Mouse (Mus musculus) gastrocnemius, postnatal 4 days (tissue): Measurements from ENCODE around the gene Tcf7l1. TPM values are rescaled to one million over a fixed set of nuclear protein-coding genes. Genes with fewer than 3 reads are reported as not detected.
"Not testable (repeated sequence)": the region's sequence is repeated elsewhere in the genome, so short reads cannot be mapped to it uniquely, and the experiment has no call there.

Experiments used
- DNase-seq, 2 experiments: peaks; one replicate each; pipeline ENCODE4 v3.0.0; 2021 to 2022; ENCODE audit warnings: low spot score in 2 of 2, mixed read lengths in 2 of 2
- long read RNA-seq, 2 experiments: library from polyadenylated mRNA; stranded (forward); transcript quantifications; one replicate each; pipeline ENCODE4 v2.0.0; 2021
- total RNA-seq, 2 experiments: library from RNA; stranded (reverse); gene quantifications; 2 replicates each; pipeline ENCODE4 v1.2.3; 2021

Gene Tcf7l1
- 10 to 100 TPM; 32.9 to 34.8 TPM for total RNA-seq
- long read RNA-seq, experiment 1, transcript Tcf7l1-202 (13 exons, 1,888 nt): minor isoform, 6 of 28 reads
- long read RNA-seq, experiment 1, transcript Tcf7l1-201 (12 exons, 3,042 nt): major isoform, 11 of 28 reads
- long read RNA-seq, experiment 1, partial matches to known transcripts: 6 of 28 reads
- long read RNA-seq, experiment 1, other reads (novel, unspliced or antisense): 5 of 28 reads
- long read RNA-seq, experiment 2, transcript Tcf7l1-202 (13 exons, 1,888 nt): minor isoform, 10 of 31 reads
- long read RNA-seq, experiment 2, transcript Tcf7l1-201 (12 exons, 3,042 nt): major isoform, 11 of 31 reads
- long read RNA-seq, experiment 2, partial matches to known transcripts: 6 of 31 reads
- long read RNA-seq, experiment 2, other reads (novel, unspliced or antisense): 4 of 31 reads

DNA sequence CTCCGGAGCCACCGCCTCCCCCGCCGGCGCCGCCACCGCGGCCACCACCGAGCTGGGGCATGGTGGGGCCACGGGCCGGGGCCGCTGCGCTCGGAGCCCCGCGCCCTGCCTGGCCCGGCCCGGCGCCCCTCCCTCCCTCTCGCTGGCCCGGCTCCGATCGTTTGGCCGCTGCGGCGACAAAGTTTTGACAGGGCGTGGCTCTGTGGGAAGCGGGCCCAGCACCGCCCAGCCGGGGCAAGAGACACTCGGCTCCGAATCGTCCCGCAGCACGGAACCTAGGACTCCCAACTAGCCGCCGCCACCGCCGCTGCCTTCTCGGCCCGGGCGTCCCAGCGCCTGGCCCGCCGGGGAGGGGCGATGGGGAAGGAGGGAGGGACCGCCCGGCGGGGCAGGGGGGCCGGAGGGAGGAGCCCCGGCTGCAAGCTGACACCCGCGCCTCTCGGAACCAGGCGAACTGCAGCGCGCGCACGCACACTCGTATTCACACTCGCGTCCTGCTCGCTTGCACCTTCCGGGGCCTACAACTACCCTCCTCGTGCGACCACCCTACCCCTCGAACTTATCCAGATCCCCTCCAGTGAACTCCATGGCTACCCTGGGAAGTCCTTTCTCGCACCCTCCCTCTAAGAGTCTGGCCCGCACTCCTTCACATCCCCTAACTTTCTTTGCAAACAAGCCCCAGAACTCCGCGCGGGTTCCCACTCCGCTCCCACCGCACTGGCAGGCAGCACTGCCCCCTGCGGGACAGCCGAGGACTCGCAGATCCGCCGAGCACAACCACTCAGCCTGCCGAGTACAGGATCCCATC, at the start of gene Tcf7l1:
TSS of gene Tcf7l1 (minus strand) at position 363 of the 808 bp plus-strand sequence.
- DNase-seq: peak; percentile 92 to 94

DNA sequence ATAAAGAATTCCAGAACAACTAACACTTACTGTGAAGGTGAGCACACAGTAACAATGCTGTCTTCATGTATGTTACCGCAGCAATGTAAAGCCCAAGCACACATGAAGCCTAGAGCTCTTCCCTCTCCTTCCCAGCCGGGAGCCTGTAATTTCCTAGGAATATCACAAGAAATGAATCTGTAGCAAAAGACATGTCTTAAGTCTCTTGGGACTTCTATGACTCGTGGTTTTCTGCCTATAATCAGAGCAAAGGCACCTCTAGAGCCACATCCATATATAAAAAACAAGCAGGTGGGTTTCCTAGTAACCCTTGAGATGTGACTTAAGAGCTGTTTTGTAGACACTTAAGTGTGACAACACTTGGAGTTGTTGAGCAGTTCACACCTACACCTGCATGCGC, 48.7 kb upstream of the Tcf7l1 start:
- no peak for DNase-seq

DNA sequence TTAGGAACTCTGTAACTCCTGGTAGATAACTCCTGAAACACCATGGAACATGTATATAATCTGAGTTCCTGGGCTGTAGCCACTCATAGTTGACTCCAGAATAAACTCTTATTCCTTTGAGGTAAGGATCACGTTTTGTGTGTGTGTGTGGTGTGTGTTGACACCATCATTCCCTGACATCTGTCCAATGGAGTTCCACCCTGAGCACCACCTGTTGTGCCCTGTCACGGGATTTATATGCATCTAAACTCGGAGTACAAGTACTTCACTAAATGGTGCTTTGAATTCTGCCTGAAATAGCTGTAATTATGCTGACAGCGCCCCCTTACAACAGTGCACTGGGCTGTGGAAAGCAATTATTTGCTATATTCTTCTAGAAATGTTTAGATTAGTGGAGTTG, 45.5 kb upstream of the Tcf7l1 start:
- DNase-seq: no peak

DNA sequence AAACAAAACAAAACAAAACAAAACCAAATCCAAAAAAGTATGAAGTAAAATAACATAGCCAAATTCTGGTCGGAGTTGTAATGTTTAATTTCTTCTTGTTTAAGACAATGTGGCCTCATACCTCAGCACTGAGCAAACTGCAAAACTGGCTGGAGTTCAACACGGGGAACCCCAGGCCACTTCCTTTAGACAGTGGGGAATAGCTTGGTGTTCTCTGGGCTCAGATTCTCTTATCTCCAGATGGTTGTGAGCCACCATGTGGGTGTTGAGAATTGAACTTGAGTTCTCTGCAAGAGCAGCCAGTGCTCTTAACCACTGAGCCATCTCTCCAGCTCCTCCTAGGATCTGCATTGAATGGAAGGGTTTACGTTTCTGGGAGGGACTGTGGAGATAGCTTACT, 42.8 kb upstream of the Tcf7l1 start:
- DNase-seq: no peak

DNA sequence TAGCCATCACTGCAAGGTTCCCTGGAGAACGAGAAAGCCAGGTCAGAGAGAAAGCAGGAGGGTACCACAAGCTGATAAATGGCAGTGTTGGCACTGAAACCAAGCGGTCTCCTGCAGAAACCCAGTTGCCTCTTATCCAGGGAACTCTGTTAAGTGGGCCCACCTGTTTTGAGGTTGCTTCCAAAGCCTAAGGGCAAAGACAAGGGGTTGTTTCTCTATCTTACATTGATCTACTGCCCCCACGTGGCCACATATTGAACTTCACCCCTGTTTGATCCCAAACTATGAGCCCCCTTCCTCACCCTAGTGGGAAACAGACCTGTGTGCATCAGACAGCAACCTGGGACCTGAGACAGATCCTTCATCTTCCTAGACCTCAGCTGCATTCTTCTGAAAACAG, 42.2 kb upstream of the Tcf7l1 start:
- peak in 1 of 2 experiments; percentile 52 for DNase-seq

DNA sequence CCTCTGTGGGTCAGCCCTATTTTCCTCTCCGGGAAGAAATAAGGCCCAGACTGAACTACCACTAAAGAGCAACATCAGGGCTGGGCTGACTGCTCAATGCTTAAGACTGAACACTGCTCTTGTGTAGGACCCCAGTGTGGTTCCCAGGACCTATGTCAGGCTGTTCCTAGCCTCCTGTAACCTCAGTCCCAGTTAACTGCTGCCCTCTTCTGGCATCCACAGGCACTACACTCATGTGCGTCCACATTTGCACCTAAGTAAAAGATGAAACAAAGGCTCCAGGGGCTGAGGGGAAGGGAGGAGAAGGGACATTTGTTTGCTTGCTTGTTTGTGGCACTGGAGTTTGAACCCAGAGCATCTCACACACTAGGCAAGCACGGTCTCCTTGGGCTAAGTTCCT, 39.8 kb upstream of the Tcf7l1 start:
- DNase-seq: no peak

DNA sequence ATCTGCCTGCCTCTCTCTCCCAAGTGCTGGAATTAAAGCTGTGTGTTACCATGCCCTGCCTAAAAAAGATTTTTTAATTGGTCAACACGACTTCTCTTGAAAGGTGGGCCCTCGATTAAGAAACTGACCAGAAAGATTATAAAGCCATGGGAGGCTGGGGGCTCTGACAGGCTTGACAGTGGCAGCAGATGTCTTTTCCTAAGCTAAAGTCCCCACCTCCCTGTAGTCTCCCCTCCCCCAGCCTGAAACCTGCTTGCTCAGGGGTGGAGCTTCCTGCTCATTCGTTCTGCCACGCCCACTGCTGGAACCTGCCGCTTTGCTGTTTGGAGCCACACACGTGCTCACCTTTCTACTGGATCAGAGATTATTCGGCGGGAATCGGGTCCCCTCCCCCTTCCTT, 39.0 kb upstream of the Tcf7l1 start:
- DNase-seq: not testable (repeated sequence)

DNA sequence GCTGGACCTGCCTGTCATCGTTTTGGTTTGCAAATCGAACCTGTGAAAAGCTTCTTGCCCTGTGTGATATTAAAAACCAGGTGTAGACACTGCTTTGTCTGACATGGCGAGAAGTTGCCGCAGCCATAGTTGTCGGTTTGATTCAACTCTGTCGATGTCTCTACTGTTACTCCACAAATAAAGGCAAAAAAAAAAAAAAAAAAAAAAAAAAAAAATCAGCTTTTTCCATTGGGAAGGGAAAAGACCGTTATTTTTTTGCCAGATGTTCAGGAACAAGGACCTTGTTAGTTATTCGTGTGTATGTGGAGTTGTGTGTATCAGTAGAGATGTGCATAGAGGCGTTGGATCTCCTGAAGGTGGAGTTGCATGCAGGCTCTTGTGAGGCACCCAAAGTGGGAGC, 36.7 kb upstream of the Tcf7l1 start:
- DNase-seq: no peak

DNA sequence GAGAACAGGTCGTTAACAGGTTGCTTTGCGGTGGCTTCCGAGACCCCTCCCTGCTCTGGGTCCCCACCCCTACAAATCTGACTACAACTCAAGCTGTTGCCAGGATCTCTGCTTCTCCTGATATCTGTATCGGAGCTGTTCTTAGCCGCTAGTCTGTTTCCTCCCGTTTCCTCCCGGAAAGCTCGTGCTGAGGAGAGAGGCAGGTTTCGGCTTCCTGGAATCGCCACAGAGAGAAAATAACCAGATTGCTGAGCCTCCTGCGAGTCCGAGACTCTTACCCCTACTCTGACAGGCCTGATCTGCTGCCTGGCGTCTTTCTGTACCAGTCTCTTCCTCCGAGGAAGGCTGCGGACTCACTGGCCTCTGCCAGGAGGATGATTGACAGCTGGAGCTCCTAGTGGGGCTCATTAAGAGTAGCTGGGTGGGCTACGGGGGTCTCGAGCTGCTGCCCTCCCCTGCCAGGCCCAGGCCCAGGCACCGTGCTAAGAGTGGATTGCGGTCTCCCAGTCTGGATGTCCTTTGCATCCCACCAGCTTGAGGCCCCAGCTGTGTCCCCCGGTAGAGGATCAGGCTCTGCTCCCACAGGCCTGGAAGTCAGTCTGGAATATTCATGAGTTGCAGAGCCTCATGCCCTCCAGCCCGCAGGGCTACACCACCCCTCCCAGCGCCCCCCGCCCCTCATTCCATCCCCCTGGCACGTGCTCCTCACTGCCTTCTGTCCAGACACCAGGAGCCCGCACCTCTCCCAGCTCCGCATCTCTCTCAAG, 36.1 kb upstream of the Tcf7l1 start:
- no peak for DNase-seq

DNA sequence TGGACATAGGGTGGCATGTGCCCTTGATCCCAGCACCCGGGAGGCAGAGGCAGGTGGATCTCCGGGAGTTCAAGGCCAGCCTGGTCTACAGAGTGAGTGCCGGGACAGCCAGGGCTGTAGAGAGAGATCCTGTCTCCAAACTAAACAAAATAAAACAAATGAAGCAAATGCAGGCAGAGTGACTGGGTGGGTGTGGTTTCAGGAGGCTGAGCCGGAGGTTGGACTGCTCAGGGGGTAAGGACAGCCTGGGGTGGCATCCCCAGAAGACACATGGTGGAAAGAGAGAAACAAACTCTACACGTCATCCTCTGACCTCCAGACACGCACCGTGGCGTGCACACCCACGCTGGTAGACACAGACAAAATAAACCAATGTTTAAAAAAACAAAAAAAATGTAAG, 24.4 kb upstream of the Tcf7l1 start:
- no peak for DNase-seq

DNA sequence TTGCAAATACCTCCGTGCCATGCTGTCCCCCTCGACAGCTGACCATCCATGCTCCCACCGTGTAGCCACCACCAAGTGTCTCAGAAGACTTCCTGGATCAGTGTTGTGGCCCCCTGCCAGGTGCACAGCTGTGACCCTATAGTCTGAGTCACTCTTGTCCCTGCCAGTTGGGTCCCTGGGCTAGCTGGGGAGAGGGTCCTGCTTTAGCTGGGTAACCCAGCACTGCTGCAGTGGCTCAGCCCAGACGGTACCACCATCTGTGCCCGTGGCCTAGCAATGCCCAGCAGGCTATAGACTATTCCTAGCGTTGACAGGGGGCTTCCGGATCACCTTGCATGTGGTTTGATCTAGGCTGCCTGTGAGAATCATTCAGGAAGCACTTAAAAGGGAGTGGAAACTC, 21.2 kb upstream of the Tcf7l1 start:
- DNase-seq: peak in 1 of 2 experiments; percentile 39

DNA sequence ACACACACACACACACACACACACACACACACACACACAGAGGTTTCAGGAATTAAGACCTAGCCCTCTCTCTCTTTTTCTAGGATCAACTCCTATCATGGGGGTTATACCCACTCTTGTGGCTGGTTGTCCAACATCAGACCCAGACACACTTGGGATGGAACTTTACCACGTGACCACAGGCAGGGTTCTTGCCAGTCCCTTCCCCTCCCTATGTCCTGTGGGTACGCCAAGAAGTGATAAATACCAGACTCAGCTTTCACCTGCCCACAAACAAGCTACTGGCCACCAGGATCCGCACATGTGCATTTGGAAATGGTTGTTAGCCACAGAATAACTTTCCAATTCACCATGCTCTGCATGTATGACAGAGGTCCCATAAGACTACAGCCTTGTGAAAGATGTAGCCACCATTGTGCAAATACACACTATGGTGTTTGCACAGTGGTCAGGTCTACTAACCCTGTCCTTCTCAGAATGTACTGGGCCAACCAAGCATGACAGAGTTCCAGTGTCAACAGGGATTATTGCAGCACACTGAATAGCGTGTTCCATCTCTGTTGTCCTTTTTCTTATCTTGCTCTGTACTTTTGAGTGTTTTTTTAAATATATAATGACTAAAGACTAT, 20.6 kb upstream of the Tcf7l1 start:
- DNase-seq: no peak

DNA sequence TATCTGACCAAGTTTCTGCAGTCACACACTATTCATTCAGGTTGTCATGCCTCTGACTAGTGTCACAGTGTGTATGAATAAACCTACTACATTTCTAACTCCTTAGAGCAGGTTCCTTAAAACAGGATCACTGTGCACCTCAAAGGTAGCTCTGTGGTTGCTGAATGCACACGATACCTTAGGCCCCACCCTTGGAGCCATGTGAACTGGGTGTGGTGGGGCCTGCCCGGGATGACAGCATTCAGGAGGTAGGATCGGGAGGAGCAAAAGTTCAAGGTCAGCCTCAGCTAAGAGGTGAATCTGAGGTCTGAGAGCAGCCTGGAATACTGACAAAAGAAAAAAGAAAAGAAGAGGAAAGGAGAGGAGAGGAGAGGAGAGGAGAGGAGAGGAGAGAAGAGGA, 19.3 kb upstream of the Tcf7l1 start:
- no peak for DNase-seq

DNA sequence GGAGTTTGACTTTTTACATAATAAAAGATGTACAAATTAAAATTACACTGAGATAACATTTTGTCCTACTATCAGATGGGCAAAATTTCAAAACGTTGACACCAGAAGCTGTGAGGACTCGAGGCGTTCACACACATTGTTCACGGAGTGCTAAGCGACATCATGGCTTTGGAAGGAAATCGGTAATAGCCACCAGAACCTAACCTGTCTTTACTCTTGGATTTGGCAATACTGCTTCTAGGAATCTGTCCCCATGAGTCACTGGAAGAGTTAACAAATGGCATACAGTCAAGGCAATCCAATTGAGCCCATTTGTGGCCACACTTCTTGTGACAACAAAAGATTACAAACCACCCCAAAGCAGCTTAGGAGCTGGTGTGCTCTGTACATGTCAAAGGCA, 14.6 kb upstream of the Tcf7l1 start:
- DNase-seq: no peak

DNA sequence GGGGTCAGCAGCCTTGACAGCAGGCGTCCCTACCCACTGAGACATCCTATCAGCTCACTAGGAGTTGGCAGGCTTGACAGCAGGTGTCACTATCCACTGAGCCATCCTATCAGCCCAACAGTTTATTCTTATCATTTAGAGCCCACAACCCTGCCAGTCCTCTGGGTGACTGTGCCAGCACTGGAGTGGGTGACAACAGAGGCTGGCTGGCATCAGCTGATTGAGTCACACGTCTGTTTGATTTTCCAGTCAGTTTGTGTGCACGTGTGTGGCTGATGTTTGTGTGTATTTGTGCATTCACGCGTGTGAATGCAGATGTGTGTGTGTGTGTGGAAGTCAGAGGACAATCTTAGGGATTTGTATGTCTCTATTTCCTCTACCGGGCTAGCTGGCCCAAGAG, 13.1 kb upstream of the Tcf7l1 start:
- DNase-seq: no peak

DNA sequence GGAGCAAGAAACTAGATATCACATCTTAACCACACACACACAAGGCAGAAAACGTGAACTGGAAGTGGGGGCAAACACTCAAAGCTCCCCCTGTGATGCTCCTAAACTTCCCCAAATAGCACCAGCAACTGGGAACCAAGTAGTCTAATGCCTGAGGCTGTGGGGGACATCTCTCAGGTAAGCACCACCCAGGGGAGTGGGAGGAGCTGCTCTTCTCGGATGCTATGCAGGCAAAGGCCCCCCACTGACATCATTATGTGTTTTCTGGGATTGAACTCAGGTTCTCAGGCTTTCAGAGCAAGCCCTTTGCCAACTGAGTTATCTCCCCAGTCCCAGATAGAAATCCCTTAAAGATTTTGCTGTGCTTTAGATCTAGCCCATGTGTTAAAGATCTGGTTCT, 11.6 kb upstream of the Tcf7l1 start:
- DNase-seq: no peak

DNA sequence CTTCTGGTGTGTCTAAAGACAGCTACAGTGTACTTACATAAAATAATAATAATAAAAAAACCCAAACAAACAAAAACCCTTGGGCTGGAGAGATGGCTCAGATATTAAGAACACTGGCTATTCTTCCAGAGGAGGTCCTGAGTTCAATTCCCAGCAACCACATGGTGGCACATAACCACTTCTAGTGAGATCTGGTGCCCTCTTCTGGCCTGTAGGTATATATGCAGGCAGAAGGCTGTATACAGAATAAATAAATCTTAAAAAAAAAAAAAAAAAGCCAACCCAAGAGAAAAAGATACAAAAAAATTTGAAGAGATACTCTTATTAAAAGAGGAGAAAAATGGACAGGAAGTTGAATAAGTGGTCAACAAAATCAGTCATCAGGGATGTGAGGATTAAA, 8.7 kb upstream of the Tcf7l1 start:
- DNase-seq: no peak

DNA sequence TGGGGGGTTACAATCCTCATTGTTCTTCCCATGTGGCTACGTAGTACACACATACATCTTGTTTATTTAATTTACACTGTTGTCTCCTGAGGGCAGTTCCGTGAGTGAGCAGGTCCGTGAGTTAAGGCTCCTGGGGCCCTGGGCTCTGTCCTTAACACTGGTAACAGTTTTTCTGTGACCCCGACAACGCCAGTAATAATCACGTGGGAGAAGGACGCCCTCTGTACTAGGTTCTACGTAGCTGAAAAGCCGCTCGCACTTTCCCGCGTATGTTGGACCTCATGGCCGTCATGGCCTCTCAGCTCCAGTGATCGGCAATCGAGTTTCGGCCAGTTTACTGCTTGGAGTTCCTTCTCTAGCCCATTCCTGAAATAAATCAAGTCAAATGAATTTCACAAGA, 6.4 kb upstream of the Tcf7l1 start:
- DNase-seq: no peak

DNA sequence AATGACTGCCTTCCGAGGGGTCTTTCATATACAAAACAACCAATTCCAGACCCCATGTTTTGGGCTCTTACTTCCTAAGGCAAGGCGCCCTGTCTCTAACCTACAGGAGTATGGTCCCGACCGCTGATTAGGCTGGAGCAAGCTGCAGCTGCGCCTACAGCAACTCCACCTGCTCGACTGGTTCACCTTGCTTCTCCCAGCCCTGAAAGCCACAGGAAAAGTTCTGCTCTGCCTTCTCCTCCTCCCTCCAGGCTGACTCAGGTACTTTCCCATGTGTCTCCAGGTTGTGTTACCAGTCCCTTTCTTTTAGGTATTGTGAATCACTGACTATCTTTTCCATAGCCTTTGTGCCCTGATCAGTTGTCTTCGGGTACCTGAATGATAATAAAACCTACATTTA, 5.8 kb upstream of the Tcf7l1 start:
- DNase-seq: no peak

DNA sequence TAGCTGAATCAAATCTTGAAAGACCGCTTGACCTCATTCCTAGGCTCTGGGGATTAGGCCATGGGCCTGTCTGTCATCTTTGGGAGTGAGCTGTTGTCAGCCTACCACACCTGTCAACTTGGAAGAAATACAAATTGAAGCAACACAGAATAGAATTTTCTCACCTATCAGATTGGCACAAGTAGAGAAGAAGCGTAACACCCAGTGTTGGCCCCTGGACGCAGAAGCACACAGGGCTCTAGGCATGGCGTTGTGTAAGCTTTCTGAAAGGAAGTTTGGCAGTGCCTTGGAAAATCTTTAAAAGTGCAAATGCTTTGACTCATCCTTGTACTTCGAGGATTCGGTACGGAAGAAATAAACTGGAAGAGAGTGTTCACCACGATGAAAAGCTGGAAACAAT, 3.6 kb upstream of the Tcf7l1 start:
- DNase-seq: no peak
